Mouse (Mus musculus): ENCODE measurements around the gene Shc1.

The Shc1 gene

DNA sequence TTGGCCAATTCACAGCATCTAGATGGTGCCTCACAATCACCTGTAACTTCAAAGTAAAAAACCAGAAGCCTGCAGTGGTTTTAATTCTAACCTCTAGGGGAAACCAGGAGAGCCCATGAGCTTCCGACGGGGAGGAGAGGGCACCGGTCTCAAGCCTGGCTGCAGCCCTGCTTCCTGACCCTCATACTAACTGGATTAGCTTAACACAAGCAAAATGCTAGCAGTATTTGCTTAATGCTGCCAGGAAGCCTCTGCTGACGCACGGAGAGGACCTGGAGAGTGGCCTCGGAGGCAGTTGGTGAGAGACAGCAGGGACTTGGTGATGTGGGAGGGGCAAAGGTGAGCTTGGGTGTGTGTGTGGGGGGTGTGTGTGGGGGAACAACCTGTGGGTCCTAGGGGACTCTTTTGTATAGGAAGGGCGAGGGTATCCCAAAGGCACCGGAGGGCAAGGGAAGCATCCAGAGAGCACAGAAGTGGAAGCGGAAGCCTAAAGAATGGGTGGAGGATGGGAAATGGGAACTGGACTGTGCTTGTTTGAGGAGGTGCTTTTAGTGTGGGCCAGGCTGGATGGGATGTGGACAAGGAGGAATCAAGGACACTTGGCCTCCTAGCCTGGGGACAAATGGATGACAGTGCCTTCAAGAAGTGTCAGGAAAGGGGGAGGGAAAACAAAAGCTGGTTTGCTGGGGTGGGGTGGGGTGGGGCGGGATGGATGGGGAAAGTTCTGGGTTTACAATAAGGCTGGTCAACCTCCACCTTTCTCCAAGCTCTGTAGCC is 36.3 kb downstream of the Shc1 start, which contains the start of gene Pmvk:
Gene Pmvk (plus strand): TSS at position 141 of the 777 bp plus-strand sequence.
- DNase-seq: no peak

DNA sequence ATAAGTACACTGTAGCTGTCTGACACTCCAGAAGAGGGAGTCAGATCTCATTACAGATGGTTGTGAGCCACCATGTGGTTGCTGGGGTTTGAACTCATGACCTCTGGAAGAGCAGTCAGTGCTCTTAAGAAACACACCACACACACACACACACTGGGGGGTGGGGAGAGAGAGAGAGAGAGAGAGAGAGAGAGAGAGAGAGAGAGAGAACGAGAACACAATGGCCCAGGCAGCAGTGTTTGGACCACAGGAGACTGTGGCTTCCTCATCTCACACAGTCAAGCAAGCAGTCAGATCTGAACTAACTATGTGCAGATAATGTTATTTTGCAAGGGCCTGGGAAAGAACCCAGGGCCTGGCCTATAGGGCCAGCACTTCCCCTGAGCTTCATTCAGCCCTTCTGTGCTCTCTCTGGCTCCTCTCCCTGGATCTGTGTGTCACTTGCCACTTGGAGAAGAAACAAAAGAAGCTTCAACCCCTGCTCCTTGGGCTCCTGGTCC is 37.6 kb downstream of the Shc1 start:
- DNase-seq: no peak

- peak; percentile 88 for DNase-seq
Measured at GRCm38 (mm10) chr3:89456726-89457665, 38.8 kb downstream of the Shc1 start.

GRCm38 (mm10) chr3:89458372-89458964 is 40.2 kb downstream of the Shc1 start:
- no peak for DNase-seq

DNA sequence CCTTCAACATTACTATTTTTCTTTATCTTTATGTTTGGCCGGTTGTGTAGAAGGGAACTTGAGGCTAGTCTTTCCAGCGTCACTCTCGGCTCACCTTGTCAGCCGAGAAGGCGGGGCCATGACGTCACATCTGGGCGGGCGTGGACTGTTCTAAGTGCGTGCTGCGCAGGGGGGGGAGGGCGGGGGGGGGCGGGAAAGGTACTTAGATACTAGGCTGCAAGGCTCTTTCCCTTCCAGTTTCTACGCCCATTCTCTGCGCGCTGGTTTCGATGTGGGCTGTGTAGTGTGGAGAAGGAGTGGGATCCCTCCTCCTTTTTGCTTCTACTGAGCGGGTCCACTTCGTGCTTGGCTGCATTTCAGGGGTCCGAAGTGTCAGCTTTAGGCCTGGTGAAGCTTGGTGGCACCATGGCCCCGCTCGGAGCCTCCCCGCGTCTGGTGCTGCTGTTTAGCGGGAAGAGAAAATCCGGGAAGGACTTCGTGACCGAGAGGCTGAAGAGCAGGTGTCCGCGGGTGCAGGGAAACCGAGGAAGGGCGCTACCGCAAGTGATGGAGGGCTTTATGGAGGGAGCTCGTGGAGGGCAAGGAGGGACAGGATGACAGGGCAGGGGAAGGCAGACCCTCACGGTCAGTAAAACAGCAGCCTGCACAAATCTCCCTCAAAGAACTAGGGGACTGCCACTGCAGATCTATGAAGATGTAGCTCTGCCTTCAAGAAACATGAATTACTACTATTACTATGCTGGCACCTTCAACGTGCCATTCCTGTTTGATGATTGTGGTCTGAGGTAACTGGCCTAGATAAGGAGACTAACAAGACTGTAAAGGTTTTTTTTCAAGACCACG is 40.9 kb downstream of the Shc1 start:
- DNase-seq: peak; percentile 97

- DNase-seq: no peak
Measured at GRCm38 (mm10) chr3:89468268-89468667, 50.0 kb downstream of the Shc1 start.

- no peak for DNase-seq
Measured at GRCm38 (mm10) chr3:89472280-89472679, 54.0 kb downstream of the Shc1 start.

- no peak for DNase-seq
Measured at GRCm38 (mm10) chr3:89473838-89474237, 55.6 kb downstream of the Shc1 start.

- no peak for DNase-seq
Measured at GRCm38 (mm10) chr3:89479055-89479454, 60.8 kb downstream of the Shc1 start.

Measured in liver (tissue).